Comparison of ENCODE assay signal across 7 mouse cellular contexts in genomic region chr2:165967823-165968555, GRCm38 (mm10). TPM values are rescaled to one million over a fixed set of nuclear protein-coding genes. Genes with fewer than 3 reads are reported as not detected.
DNase-seq lines count a peak whose midpoint lies in the region; ATAC-seq lines count a peak whose summit lies in the region.

No protein-coding gene starts in this region.

- H3K4me1 ChIP-seq in neural tube, embryonic 15.5 days: 0 out of 2 replicates have a peak, but pooled peaks cover 2% of the 10 kb centered on the region
- H3K4me1 ChIP-seq in limb, embryonic 10.5 days: peaks cover 15% of the 10 kb centered on the region
- peaks cover 11% of the 10 kb centered on the region; the same call in 1 of the 2 replicates for H3K4me1 ChIP-seq in neural tube, embryonic 13.5 days (replicated peaks)

- no peak overlapping the region for H3K4me2 ChIP-seq in neural tube, embryonic 15.5 days
- no peak overlapping the region for H3K4me2 ChIP-seq in neural tube, embryonic 13.5 days

- H3K36me3 ChIP-seq in neural tube, embryonic 15.5 days: no peaks in the 10 kb centered on the region
- no peaks in the 10 kb centered on the region for H3K36me3 ChIP-seq in limb, embryonic 10.5 days
- H3K36me3 ChIP-seq in neural tube, embryonic 13.5 days: no peaks in the 10 kb centered on the region

- ATAC-seq in neural tube, embryonic 15.5 days (ENCODE audit: low FRiP score): no peak
- ATAC-seq in neural tube, embryonic 13.5 days (ENCODE audit: low read depth): 0 out of 2 replicates have a peak, but pooled peaks have one; percentile 43

- no peaks in the 10 kb centered on the region for H3K27me3 ChIP-seq in neural tube, embryonic 15.5 days (replicated peaks)
- H3K27me3 ChIP-seq in limb, embryonic 10.5 days (ENCODE audit: low read depth, poor library complexity, severe bottlenecking): no peaks in the 10 kb centered on the region
- H3K27me3 ChIP-seq in neural tube, embryonic 13.5 days: no peaks in the 10 kb centered on the region

- 68% methylated on average over 6 of the region's 6 CpGs for WGBS in neural tube, embryonic 15.5 days
- WGBS in limb, embryonic 10.5 days: 66% methylated on average over 6 of the region's 6 CpGs
- WGBS in neural tube, embryonic 13.5 days: 65% methylated on average over 6 of the region's 6 CpGs

- peak; percentile 40 for DNase-seq in neural tube, embryonic 10.5 days (ENCODE audit: extremely low spot score, low spot score)
- peak; percentile 84 for DNase-seq in embryo, embryonic 10.5 days (ENCODE audit: low spot score)
- no peak for DNase-seq in limb, embryonic 10.5 days (ENCODE audit: low spot score)
- DNase-seq in urinary bladder, postnatal 25 days (ENCODE audit: low spot score): no peak
- no peak for DNase-seq in cerebellum, adult 11 months

- no peak overlapping the region for H3K27ac ChIP-seq in neural tube, embryonic 15.5 days (replicated peaks)
- peak overlapping the region; percentile 59; the same call in 1 of the 2 replicates for H3K27ac ChIP-seq in limb, embryonic 10.5 days
- peak overlapping the region; percentile 29; the same call in 1 of the 2 replicates for H3K27ac ChIP-seq in neural tube, embryonic 13.5 days (replicated peaks)

- no peak overlapping the region for H3K4me3 ChIP-seq in neural tube, embryonic 15.5 days (replicated peaks)
- H3K4me3 ChIP-seq in limb, embryonic 10.5 days: no peak overlapping the region
- no peak overlapping the region for H3K4me3 ChIP-seq in neural tube, embryonic 13.5 days

- H3K9me3 ChIP-seq in neural tube, embryonic 15.5 days (replicated peaks): no peaks in the 10 kb centered on the region
- no peaks in the 10 kb centered on the region for H3K9me3 ChIP-seq in limb, embryonic 10.5 days (replicated peaks)
- no peaks in the 10 kb centered on the region for H3K9me3 ChIP-seq in neural tube, embryonic 13.5 days

- no peak overlapping the region for H3K9ac ChIP-seq in neural tube, embryonic 15.5 days (replicated peaks)
- H3K9ac ChIP-seq in neural tube, embryonic 13.5 days: no peak overlapping the region

RNA-seq across cellular contexts. Expression of gene Ncoa3, which starts 24.4 kb away (rescaled TPM):
- polyA plus RNA-seq in neural tube, embryonic 15.5 days (2015; fragmentation: Nextera tagmentation; extraction: Ambion mirVana): 13.3 and 14.6 TPM in 2 replicates
- 15.5 and 15.7 TPM in 2 replicates for polyA plus RNA-seq in limb, embryonic 10.5 days (2016; fragmentation: Nextera tagmentation; extraction: Ambion mirVana)
- 12.6 and 14.9 TPM in 2 replicates for polyA plus RNA-seq in neural tube, embryonic 13.5 days (2015; fragmentation: Nextera tagmentation; extraction: Ambion mirVana)

Comparison
In these comparisons a context has a peak if more than half of its experiments do, and no peak if none do; other contexts are left out.
1. DNase-seq: peak in neural tube, embryonic 10.5 days (single experiment) and embryo, embryonic 10.5 days (single experiment); none in limb, embryonic 10.5 days (single experiment), urinary bladder, postnatal 25 days (single experiment) and cerebellum, adult 11 months (single experiment).